11 mouse cellular contexts compared by ENCODE assay signal in genomic region chr4:122884051-122884450, GRCm38 (mm10). TPM values are rescaled to one million over a fixed set of nuclear protein-coding genes. Genes with fewer than 3 reads are reported as not detected.
DNase-seq lines count a peak whose midpoint lies in the region; ATAC-seq and TF ChIP-seq lines count a peak whose summit lies in the region.
"Had no signal": no experiment of that assay in that cellular context is flagged by ENCODE, and none has a peak within 500 bp of the region (broad histone marks: within the 10 kb centered on the region; RNA-seq: fewer than 3 reads in every experiment).

No protein-coding gene starts in this region.

- no peak overlapping the region for H3K9ac ChIP-seq in lung, embryonic 15.5 days
- H3K9ac ChIP-seq in forebrain, embryonic 11.5 days (ENCODE audit: low read length): peak overlapping the region; percentile 27; the same call in 1 of the 2 replicates
- no peak overlapping the region for H3K9ac ChIP-seq in limb, embryonic 14.5 days (ENCODE audit: low read depth, low read length, severe bottlenecking)

- no peak for DNase-seq in lung, postnatal 14 days
- no peak for DNase-seq in forebrain, embryonic 11.5 days (ENCODE audit: low spot score)
- DNase-seq in limb, embryonic 14.5 days (ENCODE audit: low spot score): no peak
- no peak for DNase-seq in B cell, adult 2 months
- DNase-seq in thymus, postnatal 25 days: no peak
- DNase-seq in thymus, postnatal 10 days (ENCODE audit: low spot score in 2 of 2): no peak
- DNase-seq: adrenal gland, adult 2 months; kidney, postnatal 25 days; thymus, postnatal 4 days had no signal

- no peaks in the 10 kb centered on the region for H3K27me3 ChIP-seq in lung, embryonic 15.5 days
- no peaks in the 10 kb centered on the region for H3K27me3 ChIP-seq in forebrain, embryonic 11.5 days (ENCODE audit: control insufficient read depth, insufficient read depth, low read length)
- no peaks in the 10 kb centered on the region for H3K27me3 ChIP-seq in limb, embryonic 14.5 days (ENCODE audit: control insufficient read depth, insufficient read depth, low read length)
- H3K27me3 ChIP-seq in small intestine, adult 2 months (ENCODE audit: control insufficient read depth, insufficient read depth, low read length): no peaks in the 10 kb centered on the region

- no peak for TF ChIP-seq CTCF in small intestine, adult 2 months (IDR thresholded peaks at IDR 0.05; ENCODE audit: extremely low read depth, insufficient read length, insufficient replicate concordance, low read depth, low read length)

- peak overlapping the region; percentile 53 for H3K4me2 ChIP-seq in lung, embryonic 15.5 days
- H3K4me2 ChIP-seq in forebrain, embryonic 11.5 days (ENCODE audit: low read depth, low read length, severe bottlenecking): 0 out of 2 replicates have a peak overlapping the region, but pooled peaks have one; percentile 86
- peak overlapping the region; percentile 89 for H3K4me2 ChIP-seq in limb, embryonic 14.5 days (replicated peaks; ENCODE audit: low read depth, low read length, severe bottlenecking)

- no peak for TF ChIP-seq POLR2A in limb, embryonic 14.5 days (IDR thresholded peaks at IDR 0.05; ENCODE audit: borderline replicate concordance, extremely low read depth, insufficient read depth, insufficient read length)
- no peak for TF ChIP-seq POLR2A in small intestine, adult 2 months (IDR thresholded peaks at IDR 0.05; ENCODE audit: low read depth, low read length)

- H3K4me1 ChIP-seq in lung, embryonic 15.5 days: peaks cover 29% of the 10 kb centered on the region
- peaks cover 6% of the 10 kb centered on the region; the same call in 1 of the 2 replicates for H3K4me1 ChIP-seq in forebrain, embryonic 11.5 days (replicated peaks; ENCODE audit: control insufficient read depth, insufficient read depth, low read length)
- H3K4me1 ChIP-seq in limb, embryonic 14.5 days (ENCODE audit: control insufficient read depth, insufficient read depth, low read length): peaks cover 18% of the 10 kb centered on the region
- peaks cover 13% of the 10 kb centered on the region for H3K4me1 ChIP-seq in small intestine, adult 2 months (ENCODE audit: control insufficient read depth, insufficient read depth, insufficient read length, low read length)

- no peak for ATAC-seq in lung, embryonic 15.5 days (ENCODE audit: borderline replicate concordance, extremely low read depth, low FRiP score, low TSS enrichment)
- ATAC-seq in forebrain, embryonic 11.5 days (replicated peaks; ENCODE audit: low FRiP score): no peak
- no peak for ATAC-seq in limb, embryonic 14.5 days (ENCODE audit: low FRiP score, low read depth)

- WGBS in lung, embryonic 15.5 days: 54% methylated on average over 2 of the region's 2 CpGs
- WGBS in forebrain, embryonic 11.5 days: 81% methylated on average over 2 of the region's 2 CpGs
- 72% methylated on average over 2 of the region's 2 CpGs for WGBS in limb, embryonic 14.5 days
- WGBS in small intestine, adult 2 months: 32% methylated on average over 2 of the region's 2 CpGs

- H3K9me3 ChIP-seq in lung, embryonic 15.5 days: no peaks in the 10 kb centered on the region
- H3K9me3 ChIP-seq in forebrain, embryonic 11.5 days (ENCODE audit: control insufficient read depth, low read length): no peaks in the 10 kb centered on the region
- no peaks in the 10 kb centered on the region for H3K9me3 ChIP-seq in limb, embryonic 14.5 days (ENCODE audit: control insufficient read depth, low read length)

- 0 out of 2 replicates have a peak overlapping the region, but pooled peaks have one; percentile 99 for H3K27ac ChIP-seq in lung, embryonic 15.5 days
- no peak overlapping the region for H3K27ac ChIP-seq in forebrain, embryonic 11.5 days (ENCODE audit: low read depth, low read length)
- H3K27ac ChIP-seq in limb, embryonic 14.5 days (replicated peaks; ENCODE audit: low read depth, low read length): no peak overlapping the region
- H3K27ac ChIP-seq in small intestine, adult 2 months (ENCODE audit: insufficient read depth, low read depth, low read length): peak overlapping the region; percentile 92

- peak overlapping the region; percentile 75 for H3K4me3 ChIP-seq in lung, embryonic 15.5 days
- no peak overlapping the region for H3K4me3 ChIP-seq in forebrain, embryonic 11.5 days (ENCODE audit: low read depth, low read length)
- peak overlapping the region; percentile 79; the same call in 1 of the 2 replicates for H3K4me3 ChIP-seq in limb, embryonic 14.5 days (replicated peaks; ENCODE audit: low read length)
- peak overlapping the region; percentile 8 for H3K4me3 ChIP-seq in small intestine, adult 2 months (ENCODE audit: low read depth, low read length)

- no peaks in the 10 kb centered on the region for H3K36me3 ChIP-seq in lung, embryonic 15.5 days
- H3K36me3 ChIP-seq in forebrain, embryonic 11.5 days (ENCODE audit: control insufficient read depth, insufficient read depth, low read length): no peaks in the 10 kb centered on the region
- H3K36me3 ChIP-seq in limb, embryonic 14.5 days (ENCODE audit: control insufficient read depth, insufficient read depth, low read length): no peaks in the 10 kb centered on the region
- peaks cover 1% of the 10 kb centered on the region; the same call in 1 of the 2 replicates for H3K36me3 ChIP-seq in small intestine, adult 2 months (ENCODE audit: control insufficient read depth, insufficient read depth, low read length)

RNA-seq across cellular contexts. Expression of gene Cap1, which starts 1.8 kb away (rescaled TPM):
- polyA plus RNA-seq in lung, embryonic 15.5 days (2015; fragmentation: Nextera tagmentation; extraction: Ambion mirVana): 61.7 and 70.2 TPM in 2 replicates
- polyA plus RNA-seq in forebrain, embryonic 11.5 days (2014; fragmentation: Nextera tagmentation; extraction: Ambion mirVana): 69.4 and 73.9 TPM in 2 replicates
- 86.6 and 95.8 TPM in 2 replicates for polyA plus RNA-seq in limb, embryonic 14.5 days (2012; rRNA removed)
- polyA plus RNA-seq in limb, embryonic 14.5 days (2014; fragmentation: Nextera tagmentation; extraction: Ambion mirVana): 68.0 and 73.5 TPM in 2 replicates
- polyA plus RNA-seq in small intestine, adult 2 months (2012; rRNA removed): 46.5 and 85.8 TPM in 2 replicates

RNA-seq across cellular contexts. Expression of gene Ppt1, which starts 48.0 kb away (rescaled TPM):
- 62.1 and 73.1 TPM in 2 replicates for polyA plus RNA-seq in lung, embryonic 15.5 days (2015; fragmentation: Nextera tagmentation; extraction: Ambion mirVana)
- 76.4 and 81.0 TPM in 2 replicates for polyA plus RNA-seq in forebrain, embryonic 11.5 days (2014; fragmentation: Nextera tagmentation; extraction: Ambion mirVana)
- 58.1 and 68.8 TPM in 2 replicates for polyA plus RNA-seq in limb, embryonic 14.5 days (2012; rRNA removed)
- polyA plus RNA-seq in limb, embryonic 14.5 days (2014; fragmentation: Nextera tagmentation; extraction: Ambion mirVana): 76.0 and 79.5 TPM in 2 replicates
- 6.9 and 10.1 TPM in 2 replicates for polyA plus RNA-seq in small intestine, adult 2 months (2012; rRNA removed)

Comparison
In these comparisons a context has a peak if more than half of its experiments do, and no peak if none do; other contexts are left out.
1. H3K27ac ChIP-seq: peak in lung, embryonic 15.5 days (single experiment) and small intestine, adult 2 months (single experiment); none in forebrain, embryonic 11.5 days (single experiment) and limb, embryonic 14.5 days (single experiment).
2. Peak in every context shown above with its lines, with median percentiles within 50 percentile points of each other: H3K4me2 ChIP-seq.